Mouse (Mus musculus) olfactory bulb, adult 2 months (tissue): ENCODE results near the gene Itsn2. TPM values are rescaled to one million over a fixed set of nuclear protein-coding genes. Genes with fewer than 3 reads are reported as not detected.

Experiments
- H3K27ac ChIP-seq: fragments of 200-500 bp; 2 replicates; pipeline ENCODE4 v1.5.1; 2012; ENCODE audit warnings: low read depth, low read length; ENCODE audit not compliant: insufficient read depth
- H3K4me1 ChIP-seq: fragments of 200-500 bp; 2 replicates; pipeline ENCODE4 v1.6.1; 2012; ENCODE audit warnings: low read length; ENCODE audit not compliant: control insufficient read depth, insufficient read depth
- H3K4me3 ChIP-seq: fragments of 200-500 bp; 2 replicates; pipeline ENCODE4 v1.5.1; 2012; ENCODE audit warnings: mild to moderate bottlenecking, low read depth, low read length, moderate library complexity; ENCODE audit not compliant: insufficient read depth
- CTCF ChIP-seq: fragments of 200-500 bp; IDR thresholded peaks from 2 replicates; pipeline ENCODE4 v1.5.1; 2012; ENCODE audit warnings: low read depth, mild to moderate bottlenecking, low read length, moderate library complexity; ENCODE audit not compliant: insufficient read depth
- POLR2A ChIP-seq: fragments of 200-500 bp; IDR thresholded peaks from 2 replicates; pipeline ENCODE4 v1.6.1; 2012; ENCODE audit warnings: mild to moderate bottlenecking, low read depth, low read length, moderate library complexity; ENCODE audit not compliant: insufficient read depth
- WGBS: fragments of 180-500 bp; shearing (Covaris S2); methylation state at CpG from one replicate; pipeline ENCODE4 v1.1.7; 2018; 5-methylcytosine and 5-hydroxymethylcytosine counted together
- polyA plus RNA-seq: library from polyadenylated mRNA; stranded (reverse); fragments of >200 nt; gene quantifications from 2 replicates; pipeline ENCODE4 v1.2.4, GENCODE M21; 2012; ENCODE audit warnings: low replicate concordance; ENCODE audit not compliant: missing spikeins, insufficient read depth, insufficient read length

The Itsn2 gene
- polyA plus RNA-seq, 1 experiment: not detected

DNA sequence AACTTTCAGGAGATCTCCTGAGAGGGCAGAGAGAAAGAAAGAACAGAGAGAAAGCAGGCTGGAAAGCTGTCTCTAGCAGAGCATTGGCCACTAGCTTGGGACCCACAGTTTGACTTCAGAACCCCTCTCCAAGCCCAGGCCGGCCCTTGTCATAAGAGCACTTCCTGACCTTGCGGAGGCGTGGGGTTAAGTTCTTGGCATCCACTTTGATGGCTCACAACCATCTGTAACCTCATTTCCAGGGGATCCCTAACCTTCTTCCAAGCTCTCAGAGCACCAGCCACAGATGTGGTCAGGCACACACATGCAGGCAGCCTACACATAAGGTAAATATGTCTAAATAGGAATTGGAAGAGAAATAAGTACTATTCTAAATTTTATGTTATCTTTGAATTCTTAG is 35.0 kb upstream of the Itsn2 start:
- WGBS: 88% methylated on average over 3 of the region's 3 CpGs

DNA sequence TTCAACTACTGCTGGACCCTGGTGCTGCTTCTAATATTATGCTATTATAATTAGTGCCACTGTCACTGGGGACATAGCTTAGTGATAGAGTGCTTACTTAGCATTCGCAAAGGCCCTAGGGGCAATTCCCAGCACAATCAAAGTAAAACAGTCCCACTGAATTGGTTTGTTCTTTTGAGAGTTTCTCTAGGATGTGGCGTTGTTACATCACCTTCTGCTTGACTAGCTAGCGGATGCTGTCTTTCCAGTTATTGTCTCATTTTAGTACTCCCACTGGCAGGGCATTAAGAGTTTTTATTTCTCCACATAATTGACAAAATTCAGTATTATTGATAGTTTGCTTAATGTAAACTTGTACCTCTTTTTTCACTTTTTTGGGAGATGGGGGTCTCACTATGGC is 34.4 kb upstream of the Itsn2 start:
- Histone ChIP-seq H3K27ac (no peak overlapping the region), H3K4me1 (no peaks in the 10 kb centered on the region; the same call in 1 of the 2 replicates), H3K4me3 (no peak overlapping the region)
- no peak for TF ChIP-seq CTCF
- no peak for TF ChIP-seq POLR2A
- 92% methylated on average over 3 of the region's 3 CpGs for WGBS

More for the DNA sequence above, 35.0 kb upstream of the Itsn2 start:
- TF ChIP-seq CTCF (no peak), POLR2A (no peak)
- Histone ChIP-seq H3K27ac (no peak overlapping the region), H3K4me1 (no peaks in the 10 kb centered on the region; the same call in 1 of the 2 replicates), H3K4me3 (no peak overlapping the region)

DNA sequence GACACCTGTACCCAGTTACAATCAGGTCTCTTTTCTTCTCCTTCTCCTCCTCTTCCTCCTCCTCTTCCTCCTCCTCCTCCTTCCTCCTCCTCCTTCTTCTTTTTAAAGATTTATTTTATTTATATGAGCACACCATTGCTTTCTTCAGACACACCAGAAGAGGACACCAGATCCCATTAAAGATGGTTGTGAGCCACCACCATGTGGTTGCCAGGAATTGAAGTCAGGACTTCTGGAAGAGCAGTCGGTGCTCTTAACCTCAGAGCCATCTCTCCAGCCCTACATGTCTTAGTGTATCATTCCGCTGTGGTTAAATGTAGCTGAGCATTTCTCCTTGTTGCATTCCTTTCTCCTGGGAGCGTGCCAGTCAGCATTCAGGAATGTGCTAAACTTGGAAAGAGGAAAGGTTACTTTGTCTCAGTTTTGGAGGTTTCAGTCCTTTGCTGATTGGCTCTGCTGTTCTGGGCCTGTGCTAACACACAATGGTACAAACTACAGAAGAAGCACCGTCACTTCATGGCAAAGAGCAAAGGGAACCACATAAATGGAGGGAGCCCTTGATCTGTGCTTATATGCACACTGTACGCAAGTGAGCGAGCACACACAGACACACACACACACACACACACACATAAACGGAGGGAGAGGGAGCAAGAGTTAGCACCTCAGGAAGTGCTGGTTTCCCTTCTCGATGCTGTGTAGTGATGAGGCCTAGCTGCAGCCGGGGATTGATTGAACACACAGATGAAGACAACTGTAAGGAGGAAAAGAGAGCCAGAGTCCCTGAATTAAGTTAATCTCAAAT is 33.8 kb upstream of the Itsn2 start:
- no peak for TF ChIP-seq POLR2A
- no peak for TF ChIP-seq CTCF
- 75% methylated on average over 9 of the region's 9 CpGs for WGBS
- H3K27ac ChIP-seq: no peak overlapping the region

DNA sequence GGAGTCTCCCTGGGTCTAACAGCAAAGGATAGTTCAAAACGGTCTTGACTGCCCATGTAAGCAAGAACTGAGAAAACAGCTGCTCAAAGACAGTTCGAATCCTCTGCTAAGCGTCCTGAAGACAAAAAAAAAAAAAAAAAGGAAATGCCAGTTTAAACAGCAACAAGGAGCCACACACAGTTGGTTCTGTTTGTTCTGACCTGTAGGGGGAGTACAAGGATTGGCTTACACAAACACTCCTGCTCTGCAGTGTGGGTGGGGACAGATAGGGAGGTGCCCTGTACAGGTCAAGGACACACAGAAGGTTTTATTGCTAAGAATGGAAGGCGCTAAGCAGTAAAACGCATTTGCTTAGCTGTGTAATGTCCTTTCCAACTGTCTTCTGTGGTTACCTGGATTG is 20.6 kb upstream of the Itsn2 start:
- Histone ChIP-seq H3K4me3 (no peak overlapping the region), H3K4me1 (no peaks in the 10 kb centered on the region), H3K27ac (no peak overlapping the region)
- WGBS: 39% methylated on average over 5 of the region's 5 CpGs
- TF ChIP-seq POLR2A (no peak), CTCF (no peak)

More for the DNA sequence above, 33.8 kb upstream of the Itsn2 start:
- no peak overlapping the region for H3K4me3 ChIP-seq
- H3K4me1 ChIP-seq: no peaks in the 10 kb centered on the region; the same call in 1 of the 2 replicates

DNA sequence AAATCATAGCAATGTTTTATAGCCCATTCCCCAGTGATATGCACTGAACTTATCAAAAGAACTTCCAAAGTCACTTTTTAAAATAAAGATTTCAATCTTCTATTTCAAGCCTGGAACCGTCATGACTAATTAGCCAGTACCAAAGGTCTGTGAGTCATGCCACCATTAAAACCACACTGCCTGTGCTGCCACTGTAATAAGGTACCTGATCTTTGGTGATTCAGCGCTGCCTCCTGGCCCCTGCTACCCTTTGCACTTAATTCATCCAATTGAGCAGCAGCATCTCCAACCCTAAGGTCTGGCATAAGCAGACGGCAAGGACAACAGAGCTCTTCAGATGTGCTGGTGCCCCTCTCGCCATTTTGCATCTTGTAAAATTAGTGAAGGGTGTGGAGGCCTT is 18.4 kb upstream of the Itsn2 start:
- WGBS: 74% methylated on average over 4 of the region's 4 CpGs
- H3K27ac ChIP-seq: no peak overlapping the region
- TF ChIP-seq POLR2A (no peak), CTCF (no peak)
- H3K4me1 ChIP-seq: no peaks in the 10 kb centered on the region
- no peak overlapping the region for H3K4me3 ChIP-seq

DNA sequence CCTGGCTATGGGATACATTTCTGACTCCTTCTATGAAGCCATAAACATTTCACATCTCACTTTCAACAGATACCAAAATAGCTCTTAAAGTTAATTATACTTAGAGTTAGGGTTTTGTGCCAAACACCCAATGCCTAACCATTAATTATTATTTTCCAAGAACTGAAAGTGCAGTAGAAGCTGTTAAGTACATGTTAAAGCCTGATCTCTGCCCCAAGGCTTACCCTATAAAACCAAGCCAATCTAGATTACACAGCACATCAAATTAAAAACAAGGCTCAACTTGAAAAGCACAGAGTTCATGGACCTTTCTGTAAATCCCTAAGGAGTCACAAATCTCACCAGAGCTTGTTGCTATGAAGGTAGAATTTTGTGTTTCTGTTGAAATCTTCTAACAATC is 10.1 kb upstream of the Itsn2 start:
- no peak overlapping the region for H3K4me3 ChIP-seq
- H3K4me1 ChIP-seq: no peaks in the 10 kb centered on the region
- H3K27ac ChIP-seq: no peak overlapping the region
- no peak for TF ChIP-seq POLR2A
- no peak for TF ChIP-seq CTCF

DNA sequence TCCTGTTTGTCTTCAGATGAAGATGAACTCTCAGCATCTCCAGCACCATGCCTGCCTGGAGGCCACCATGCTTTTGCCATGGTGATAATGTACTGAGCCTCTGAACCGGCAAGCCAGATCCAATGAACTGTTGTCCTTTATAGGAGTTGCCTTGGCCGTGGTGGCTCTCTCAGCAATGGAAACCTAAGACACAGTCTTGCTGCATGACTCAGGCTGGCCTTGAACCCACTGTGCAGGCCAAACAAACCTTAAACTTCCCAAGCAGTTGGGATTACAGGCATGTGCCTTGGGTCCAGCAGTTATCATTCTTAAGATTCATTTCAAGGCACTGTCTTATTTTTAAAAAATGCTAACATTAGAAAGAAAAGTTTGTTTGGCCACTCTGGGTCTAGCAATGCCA is 4.6 kb upstream of the Itsn2 start:
- 86% methylated on average over 2 of the region's 2 CpGs for WGBS
- Histone ChIP-seq H3K27ac (no peak overlapping the region), H3K4me1 (peaks cover 2% of the 10 kb centered on the region; the same call in 1 of the 2 replicates), H3K4me3 (no peak overlapping the region)
- no peak for TF ChIP-seq POLR2A
- no peak for TF ChIP-seq CTCF

DNA sequence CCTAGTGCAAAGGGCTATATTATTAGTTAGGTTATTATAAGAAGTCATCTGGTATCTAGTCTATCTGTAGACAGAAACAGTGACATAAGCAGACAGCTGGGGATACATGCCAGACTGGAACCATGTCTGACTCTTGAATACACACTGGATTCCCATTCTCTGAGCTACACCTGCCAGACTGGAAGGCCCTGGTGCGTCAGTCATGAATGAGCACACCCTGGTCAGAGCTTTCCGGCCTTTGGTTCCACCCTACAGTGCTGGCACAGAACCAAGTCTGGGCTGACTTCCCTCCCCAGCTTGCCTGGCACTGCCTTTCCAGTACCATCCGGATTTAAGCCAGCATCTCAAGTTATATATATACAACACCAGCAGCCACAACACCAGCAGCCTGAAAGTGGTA is 3.8 kb upstream of the Itsn2 start:
- Histone ChIP-seq H3K4me3 (no peak overlapping the region), H3K27ac (no peak overlapping the region), H3K4me1 (peaks cover 2% of the 10 kb centered on the region; the same call in 1 of the 2 replicates)
- no peak for TF ChIP-seq POLR2A
- no peak for TF ChIP-seq CTCF
- 66% methylated on average over 3 of the region's 3 CpGs for WGBS

DNA sequence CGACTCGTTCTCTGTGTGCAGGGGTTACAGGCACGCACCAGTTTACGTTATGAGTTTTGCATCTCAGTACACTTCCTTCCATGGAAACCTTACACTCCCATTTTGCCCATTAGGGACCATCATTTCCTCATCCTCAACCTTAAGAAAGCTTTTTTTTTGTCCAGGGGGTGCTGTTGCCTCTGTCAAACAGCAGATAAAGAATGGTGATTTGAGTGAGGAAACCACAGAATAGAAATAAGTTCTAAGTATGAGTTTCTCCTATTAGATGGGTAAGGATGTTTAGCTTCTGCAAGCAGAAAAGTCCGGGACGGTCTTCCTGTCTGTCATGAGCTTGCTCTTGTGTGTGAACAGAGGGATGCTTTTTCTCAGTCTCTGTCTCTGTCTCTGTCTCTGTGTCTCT is 413 bp upstream of the Itsn2 start:
- TF ChIP-seq POLR2A: no peak
- peak overlapping the region; percentile 91; the same call in 1 of the 2 replicates for H3K27ac ChIP-seq
- H3K4me1 ChIP-seq: peaks cover 2% of the 10 kb centered on the region; the same call in 1 of the 2 replicates
- H3K4me3 ChIP-seq: peak overlapping the region; percentile 99
- WGBS: 68% methylated on average over 6 of the region's 6 CpGs
